Mouse (Mus musculus) ES-E14 (cell line): Measurements from ENCODE around the gene Kcnh1. TPM values are rescaled to one million over a fixed set of nuclear protein-coding genes. Genes with fewer than 3 reads are reported as not detected.

Experiments used
- DNase-seq: peaks from one replicate; pipeline ENCODE4 v3.0.0-alpha.2; 2013; ENCODE audit warnings: low read depth, low spot score
- H3K27ac ChIP-seq: 2 replicates; pipeline ENCODE4 v1.5.1; 2012; ENCODE audit warnings: low read depth, mild to moderate bottlenecking, low read length, moderate library complexity, mixed read lengths; ENCODE audit not compliant: poor library complexity, insufficient read depth, severe bottlenecking
- H3K36me3 ChIP-seq: 2 replicates; pipeline ENCODE4 v1.6.1; 2012; ENCODE audit warnings: mild to moderate bottlenecking, low read length, moderate library complexity, mixed read lengths; ENCODE audit not compliant: control insufficient read depth, poor library complexity, insufficient read depth, severe bottlenecking
- H3K4me1 ChIP-seq, 2 experiments: fragments of 150-350 bp in 1 of 2; sonication (generic) in 1 of 2; 2 replicates each; pipeline ENCODE4 v1.6.1; 2012; ENCODE audit warnings: low read length in 2 of 2, mild to moderate bottlenecking in 1 of 2, mixed read lengths in 1 of 2; ENCODE audit not compliant: control insufficient read depth in 2 of 2, insufficient read depth in 2 of 2, poor library complexity in 1 of 2
- H3K4me3 ChIP-seq, 2 experiments: fragments of 150-350 bp in 1 of 2; sonication (generic) in 1 of 2; 2 replicates each; pipeline ENCODE4 v1.5.1; 2012; ENCODE audit warnings: low read length in 2 of 2, low read depth in 1 of 2, mild to moderate bottlenecking in 1 of 2, mixed read lengths in 1 of 2; ENCODE audit not compliant: insufficient read depth in 1 of 2, poor library complexity in 1 of 2, severe bottlenecking in 1 of 2
- H3K9ac ChIP-seq: 2 replicates; pipeline ENCODE4 v1.6.1; 2012; ENCODE audit warnings: low read depth, mild to moderate bottlenecking, low read length, mixed read lengths; ENCODE audit not compliant: poor library complexity, insufficient read depth, severe bottlenecking
- H3K9me3 ChIP-seq: fragments of 150-350 bp; sonication (generic); 2 replicates; pipeline ENCODE4 v1.6.1; 2012; ENCODE audit warnings: low read depth, mild to moderate bottlenecking, low read length; ENCODE audit not compliant: control insufficient read depth, insufficient read depth
- CHD2 ChIP-seq: IDR thresholded peaks from 2 replicates; pipeline ENCODE4 v1.6.1; 2014; ENCODE audit warnings: mild to moderate bottlenecking, low read depth, low read length, inconsistent platforms
- HCFC1 ChIP-seq: IDR thresholded peaks from 2 replicates; pipeline ENCODE4 v1.6.1; 2012; ENCODE audit warnings: low read length, inconsistent platforms, borderline replicate concordance; ENCODE audit not compliant: insufficient read depth
- MAFK ChIP-seq: IDR thresholded peaks from 2 replicates; pipeline ENCODE4 v1.6.1; 2014; ENCODE audit warnings: mild to moderate bottlenecking, low read depth, low read length, inconsistent platforms; ENCODE audit not compliant: insufficient read depth
- ZC3H11A ChIP-seq: IDR thresholded peaks from 2 replicates; pipeline ENCODE4 v1.6.1; 2012; ENCODE audit warnings: low read depth, mild to moderate bottlenecking, inconsistent platforms, low read length, borderline replicate concordance
- ZNF384 ChIP-seq: IDR thresholded peaks from 2 replicates; pipeline ENCODE4 v1.6.1; 2012; ENCODE audit warnings: low read depth, low read length, inconsistent platforms
- in situ Hi-C, 2 experiments: fragments of 600-800 bp; cut with MboI; formaldehyde crosslinking; loops; one replicate each; pipeline ENCODE4 v1.15.1; 2025; ENCODE audit warnings: low sequenced_read_pairs in 2 of 2, inconsistent platforms in 1 of 2; ENCODE audit not compliant: unreplicated experiment in 2 of 2
- total RNA-seq: library from RNA; depleted of rRNA; stranded (reverse); fragments of 300-350 nt; gene quantifications from 2 replicates; pipeline ENCODE4 v1.2.3, GENCODE M21; 2012

Gene Kcnh1
- total RNA-seq, 1 experiment: 0.71 TPM

GRCm38 (mm10) chr1:192522376-192523178, 332.0 kb downstream of the Kcnh1 start:
- TF ChIP-seq ZNF384 (no peak), HCFC1 (no peak), CHD2 (no peak), MAFK (no peak)
- DNase-seq: no peak
- H3K9me3 ChIP-seq: no peaks in the 10 kb centered on the region
- peaks cover 9 to 21% of the 10 kb centered on the region in 2 experiments; a peak in 3 of 4 replicates for H3K4me1 ChIP-seq
- H3K27ac ChIP-seq: no peak overlapping the region
- H3K36me3 ChIP-seq: no peaks in the 10 kb centered on the region
- H3K4me3 ChIP-seq: no peak overlapping the region
- in situ Hi-C loops: no loop called here
- no peak overlapping the region for H3K9ac ChIP-seq

- TF ChIP-seq HCFC1: no peak
- no peak for TF ChIP-seq ZC3H11A
- TF ChIP-seq MAFK: no peak
- no peak for TF ChIP-seq CHD2
- no peak for TF ChIP-seq ZNF384
- no peak overlapping the region for H3K27ac ChIP-seq
- no peaks in the 10 kb centered on the region for H3K36me3 ChIP-seq
Measured at GRCm38 (mm10) chr1:192525711-192526350, 335.3 kb downstream of the Kcnh1 start.

GRCm38 (mm10) chr1:192531490-192532146, 341.0 kb downstream of the Kcnh1 start:
- no peak overlapping the region for H3K9ac ChIP-seq
- H3K4me3 ChIP-seq: no peak overlapping the region
- H3K4me1 ChIP-seq: no peaks in the 10 kb centered on the region
- H3K27ac ChIP-seq: no peak overlapping the region
- TF ChIP-seq MAFK: no peak
- TF ChIP-seq ZC3H11A: no peak
- TF ChIP-seq HCFC1: no peak
- TF ChIP-seq ZNF384: no peak
- no peak for TF ChIP-seq CHD2
- H3K9me3 ChIP-seq: no peaks in the 10 kb centered on the region
- DNase-seq: no peak
- in situ Hi-C loops: no loop called here
- H3K36me3 ChIP-seq: no peaks in the 10 kb centered on the region

More at GRCm38 (mm10) chr1:192525711-192526350, 335.3 kb downstream of the Kcnh1 start:
- no peak overlapping the region for H3K4me3 ChIP-seq
- in situ Hi-C loops: no loop called here
- H3K9me3 ChIP-seq: no peaks in the 10 kb centered on the region
- peaks cover 7 to 12% of the 10 kb centered on the region in 2 experiments; a peak in 3 of 4 replicates for H3K4me1 ChIP-seq
- no peak for DNase-seq
- no peak overlapping the region for H3K9ac ChIP-seq

- H3K4me1 ChIP-seq: no peaks in the 10 kb centered on the region
- TF ChIP-seq ZC3H11A (no peak), ZNF384 (no peak), HCFC1 (no peak), MAFK (no peak), CHD2 (no peak)
- no peak overlapping the region for H3K9ac ChIP-seq
- no peaks in the 10 kb centered on the region for H3K9me3 ChIP-seq
- H3K36me3 ChIP-seq: no peaks in the 10 kb centered on the region
- in situ Hi-C loops: no loop called here
- no peak overlapping the region for H3K4me3 ChIP-seq
- no peak for DNase-seq
- H3K27ac ChIP-seq: no peak overlapping the region
Measured at GRCm38 (mm10) chr1:192532212-192532611, 341.6 kb downstream of the Kcnh1 start.
